Mouse (Mus musculus): Measurements from ENCODE around the gene Plekhm2.

GRCm38 (mm10) chr4:141609538-141609937 is 55.2 kb downstream of the Plekhm2 start:
- TF ChIP-seq CTCF (IDR thresholded peaks at IDR 0.05; ENCODE audit: borderline replicate concordance, extremely low read depth, insufficient read depth, insufficient read length): no peak
- TF ChIP-seq POLR2A (IDR thresholded peaks at IDR 0.05; ENCODE audit: borderline replicate concordance, extremely low read depth, insufficient read depth, insufficient read length, poor library complexity, severe bottlenecking): no peak
